Mouse (Mus musculus) kidney, postnatal 4 days (tissue): ENCODE measurements around the gene Ano10.

Experiments
- DNase-seq, 2 experiments: peaks; one replicate each; pipeline ENCODE4 v3.0.0; 2021; ENCODE audit warnings: mixed read lengths in 2 of 2

Gene Ano10

GRCm38 (mm10) chr9:122153436-122153835 lies 140.8 kb downstream of the Ano10 start:
- no peak for DNase-seq

- no peak for DNase-seq
Measured at GRCm38 (mm10) chr9:122152501-122152900, 141.7 kb downstream of the Ano10 start.

- no peak for DNase-seq
Measured at GRCm38 (mm10) chr9:122152063-122152462, 142.2 kb downstream of the Ano10 start.

GRCm38 (mm10) chr9:122149997-122150826 lies 144.0 kb downstream of the Ano10 start:
- DNase-seq: no peak

- no peak for DNase-seq
Measured at GRCm38 (mm10) chr9:122148356-122148755, 145.9 kb downstream of the Ano10 start.

- DNase-seq: peak in 1 of 2 experiments; percentile 35
Measured at GRCm38 (mm10) chr9:122146124-122146870, 147.9 kb downstream of the Ano10 start.

- no peak for DNase-seq
Measured at GRCm38 (mm10) chr9:122145677-122146076, 148.5 kb downstream of the Ano10 start.

GRCm38 (mm10) chr9:122144776-122145175 lies 149.4 kb downstream of the Ano10 start:
- DNase-seq: no peak

- DNase-seq: no peak
Measured at GRCm38 (mm10) chr9:122143219-122143618, 151.0 kb downstream of the Ano10 start.

GRCm38 (mm10) chr9:122139236-122139635 lies 155.0 kb downstream of the Ano10 start:
- no peak for DNase-seq

- DNase-seq: no peak
Measured at GRCm38 (mm10) chr9:122138371-122139029, 155.7 kb downstream of the Ano10 start.

GRCm38 (mm10) chr9:122137960-122138359 lies 156.3 kb downstream of the Ano10 start:
- DNase-seq: no peak

GRCm38 (mm10) chr9:122135885-122136170 lies 158.4 kb downstream of the Ano10 start:
- DNase-seq: no peak

GRCm38 (mm10) chr9:122135095-122135884 lies 158.9 kb downstream of the Ano10 start:
- DNase-seq: peak; percentile 10 to 52

GRCm38 (mm10) chr9:122132145-122132544 lies 162.1 kb downstream of the Ano10 start:
- peak; percentile 22 to 36 for DNase-seq

GRCm38 (mm10) chr9:122130666-122131065 lies 163.6 kb downstream of the Ano10 start:
- DNase-seq: no peak

GRCm38 (mm10) chr9:122128686-122129085 lies 165.5 kb downstream of the Ano10 start:
- no peak for DNase-seq

- no peak for DNase-seq
Measured at GRCm38 (mm10) chr9:122127271-122127785, 166.9 kb downstream of the Ano10 start.

GRCm38 (mm10) chr9:122126790-122127189 lies 167.4 kb downstream of the Ano10 start:
- DNase-seq: no peak
